Mouse (Mus musculus): ENCODE measurements around the gene Ubr4.
A peak's percentile ranks its signal among the peaks of the same experiment; 100 is the strongest.
"Not testable (repeated sequence)": the region's sequence is repeated elsewhere in the genome, so short reads cannot be mapped to it uniquely, and the experiment has no call there.

Ubr4 gene

DNA sequence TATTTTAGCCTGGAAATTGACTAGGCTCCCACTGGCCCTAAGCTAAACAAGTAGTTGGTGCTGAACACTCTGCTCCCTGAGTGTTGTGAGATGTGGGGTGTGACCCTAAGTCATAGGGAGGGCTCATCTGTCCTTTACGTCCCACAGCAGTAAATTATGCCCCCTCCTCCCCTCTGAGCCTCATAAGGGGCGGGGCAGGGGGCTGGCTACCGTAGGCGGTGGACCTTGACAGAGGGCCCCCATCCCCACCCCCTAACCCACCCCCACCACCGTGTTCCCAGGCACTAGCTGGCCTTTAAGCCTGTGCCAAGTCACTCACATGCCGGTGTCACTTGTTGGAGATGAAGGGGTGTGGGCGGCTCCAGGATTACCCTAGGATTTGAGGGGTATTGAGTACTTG is 132.1 kb downstream of the Ubr4 start:
- DNase-seq (ENCODE audit: low spot score in 2 of 2) = no peak

DNA sequence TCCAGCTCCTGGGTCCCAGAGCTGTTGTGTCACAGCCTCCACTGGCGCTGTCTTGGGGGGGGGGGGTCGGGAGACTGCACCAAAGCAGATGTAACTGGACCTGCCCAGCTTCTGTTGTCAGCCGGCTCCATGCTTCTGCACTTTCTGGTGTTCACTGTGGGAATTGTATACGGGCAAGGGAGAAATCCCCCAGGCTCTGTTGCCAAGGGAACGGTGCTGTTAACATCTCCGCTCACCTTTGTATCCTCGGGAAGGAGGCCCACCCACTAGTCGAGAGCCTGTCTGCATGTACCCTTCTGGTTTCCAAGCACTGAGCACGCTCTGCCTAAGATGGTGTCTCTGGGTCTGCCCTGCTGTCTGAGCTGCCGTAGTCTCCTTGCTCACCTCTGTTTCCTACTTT is 134.7 kb downstream of the Ubr4 start:
- DNase-seq (ENCODE audit: low spot score in 2 of 2) = no peak

DNA sequence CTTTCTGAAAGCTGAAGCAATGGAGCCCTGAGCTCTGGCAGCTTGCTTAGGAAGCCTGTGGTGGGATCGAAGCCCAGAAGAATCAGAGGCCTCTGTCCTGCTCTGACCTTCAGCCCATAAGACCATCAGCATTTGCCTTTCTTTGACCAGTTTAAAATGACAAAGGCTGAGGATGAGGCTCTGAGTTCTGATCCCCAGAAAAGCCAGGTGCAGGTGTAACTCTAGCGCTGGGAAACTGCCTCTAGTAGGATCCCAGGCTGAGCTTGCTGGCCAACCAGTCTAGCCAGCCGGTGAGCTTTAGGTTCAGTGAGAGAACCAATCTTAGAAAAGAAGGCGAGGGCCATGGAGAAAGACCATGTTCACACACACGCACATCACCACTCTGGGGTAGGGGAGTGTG is 135.9 kb downstream of the Ubr4 start:
- DNase-seq (ENCODE audit: low spot score in 2 of 2) = no peak

DNA sequence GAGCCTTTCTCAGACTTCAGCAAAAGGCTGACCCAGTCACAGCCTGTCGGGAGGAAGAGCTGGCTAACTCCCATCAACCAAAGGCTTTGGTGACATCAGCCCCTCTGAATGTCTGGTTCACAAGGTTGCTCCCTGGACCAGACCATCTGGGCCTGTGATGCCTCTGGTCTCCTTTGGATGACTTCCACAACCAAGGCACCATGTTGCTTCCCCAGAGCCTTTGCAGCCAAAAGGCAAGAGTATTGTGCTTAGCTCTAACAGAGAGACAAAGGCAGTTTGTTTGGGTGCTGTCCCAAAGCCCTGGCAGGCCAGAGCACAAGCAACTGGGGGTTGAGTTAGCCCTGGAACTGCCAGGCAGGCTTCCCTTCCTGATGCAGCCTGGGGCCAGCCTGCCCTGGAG is 137.5 kb downstream of the Ubr4 start:
- no peak for DNase-seq (ENCODE audit: low spot score in 2 of 2)

DNA sequence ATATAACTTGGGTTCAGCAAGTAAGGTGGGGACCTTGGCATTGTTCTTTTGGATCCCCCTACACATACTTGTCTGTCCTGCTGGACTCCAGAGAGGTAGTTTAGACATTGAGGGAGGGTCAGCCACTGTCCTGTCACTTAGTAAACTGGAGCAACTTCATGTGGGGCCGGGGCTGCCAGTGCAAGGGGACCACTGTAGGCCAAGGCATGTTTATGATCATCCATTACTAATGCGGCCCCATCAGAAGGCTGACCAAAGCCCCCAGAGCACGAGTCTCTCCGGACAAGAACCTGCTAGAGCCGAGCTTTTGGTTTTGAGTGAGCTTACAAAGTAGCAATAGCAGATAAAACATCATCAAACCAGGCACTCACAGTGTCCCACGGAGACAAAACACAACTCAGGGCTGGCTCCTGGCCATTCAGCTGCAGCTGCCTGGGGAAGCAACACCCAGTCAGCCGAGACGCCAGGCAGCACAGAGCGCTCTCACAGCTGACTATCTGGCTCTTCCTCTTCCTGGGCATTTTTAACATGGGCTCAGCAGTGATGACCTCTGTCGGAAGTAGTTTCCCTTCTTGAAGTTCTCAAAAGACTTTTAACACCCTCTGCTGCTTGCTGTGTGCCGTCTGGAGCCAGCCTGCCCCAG is 138.1 kb downstream of the Ubr4 start:
- peak in 1 of 2 experiments; percentile 36 for DNase-seq (ENCODE audit: low spot score in 2 of 2)

DNA sequence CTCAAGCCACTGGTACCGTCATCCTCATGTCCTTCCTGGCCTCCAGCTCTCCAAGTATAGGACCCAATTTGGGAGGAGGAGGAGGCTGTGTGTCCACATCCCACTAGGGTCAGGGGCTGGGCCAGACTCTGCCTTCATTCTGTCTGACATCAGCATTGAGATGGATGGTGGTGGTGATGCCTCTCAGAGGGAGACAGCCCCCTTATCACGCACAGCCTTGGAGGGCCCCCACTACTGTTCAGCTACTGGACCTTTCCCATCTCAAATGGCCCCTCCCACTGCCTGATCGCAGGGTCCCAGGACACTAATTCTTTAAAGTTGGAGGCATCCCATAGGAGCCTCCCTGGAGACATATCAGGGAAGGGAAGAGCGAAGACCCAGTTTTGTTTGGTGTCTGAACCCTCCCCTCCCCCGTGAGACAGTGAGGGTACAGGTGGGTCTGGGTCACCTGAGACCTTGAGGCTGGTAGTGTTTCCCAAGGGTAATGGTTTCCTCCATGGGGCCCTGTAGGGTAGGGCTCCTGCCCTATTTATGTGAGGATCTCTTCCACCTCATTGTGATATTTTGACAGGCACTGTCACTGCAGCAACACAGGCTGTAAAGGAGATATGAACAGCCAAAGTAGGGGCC is 139.2 kb downstream of the Ubr4 start:
- no peak for DNase-seq (ENCODE audit: low spot score in 2 of 2)

DNA sequence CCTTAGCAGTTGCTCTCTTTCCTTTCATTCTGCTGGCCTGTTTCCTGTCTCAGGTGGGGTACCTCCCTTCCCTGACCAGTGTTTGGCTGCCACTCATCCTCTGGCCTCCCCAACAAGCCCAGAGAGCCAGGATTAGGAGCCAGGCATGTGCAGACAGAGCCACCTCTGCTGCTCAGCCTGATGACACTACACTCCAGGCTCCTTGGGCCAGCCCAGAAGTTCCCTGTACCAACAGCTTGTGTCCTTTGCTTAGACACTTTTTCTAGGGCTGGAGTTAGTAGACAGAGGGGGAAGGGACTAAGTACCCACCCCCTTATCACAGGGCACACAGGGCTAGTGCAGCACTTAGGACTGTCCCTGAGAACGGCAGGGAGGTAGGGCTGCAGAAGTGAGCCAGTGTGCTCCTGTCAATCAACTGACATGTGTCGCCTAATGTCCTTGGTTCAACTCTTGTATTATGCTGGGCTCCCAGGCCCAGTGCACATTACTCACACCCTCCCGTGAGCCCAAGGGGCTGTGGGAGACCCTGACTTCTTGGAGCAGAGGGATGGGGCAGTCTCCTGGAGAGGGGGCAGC is 139.9 kb downstream of the Ubr4 start:
- DNase-seq (ENCODE audit: low spot score in 2 of 2) = no peak

DNA sequence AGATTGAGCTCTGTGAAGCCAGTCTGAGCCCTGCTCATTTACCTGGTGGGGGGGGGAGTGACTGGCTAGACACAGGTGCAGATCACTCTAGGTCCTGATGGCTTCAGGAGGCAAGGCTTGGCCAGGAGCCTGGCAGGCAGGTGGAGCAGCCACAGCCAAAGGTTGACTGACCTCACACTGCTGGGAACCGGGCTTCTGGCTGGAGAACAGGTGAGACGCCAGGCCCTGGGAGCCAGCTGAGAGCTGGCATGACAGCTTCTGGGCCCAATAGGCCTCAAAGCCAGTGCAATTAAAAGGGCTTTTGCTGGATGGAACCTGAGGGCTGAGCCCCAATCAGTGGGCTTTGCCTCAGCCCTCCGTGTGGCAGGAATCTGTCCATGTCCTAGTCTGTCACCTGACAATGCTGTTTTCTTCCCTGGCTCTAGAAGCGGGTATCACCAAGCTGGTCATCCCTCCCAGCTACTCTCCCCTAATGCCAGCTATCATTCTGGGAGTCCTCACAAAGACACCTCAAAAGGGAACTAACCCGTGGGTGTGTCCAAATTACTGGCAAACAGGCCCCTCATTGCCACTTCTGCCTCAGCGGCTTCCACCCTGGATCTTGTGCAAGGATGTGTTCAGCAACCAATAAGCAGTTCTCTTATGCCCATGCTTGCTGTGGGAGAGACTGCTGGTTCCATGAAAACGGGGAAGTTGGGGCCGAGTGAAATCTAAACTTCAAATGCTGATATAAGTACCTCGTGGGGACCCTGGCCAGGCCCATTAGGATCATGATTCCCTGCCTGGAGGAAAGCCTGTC is 141.0 kb downstream of the Ubr4 start:
- no peak for DNase-seq (ENCODE audit: low spot score in 2 of 2)

DNA sequence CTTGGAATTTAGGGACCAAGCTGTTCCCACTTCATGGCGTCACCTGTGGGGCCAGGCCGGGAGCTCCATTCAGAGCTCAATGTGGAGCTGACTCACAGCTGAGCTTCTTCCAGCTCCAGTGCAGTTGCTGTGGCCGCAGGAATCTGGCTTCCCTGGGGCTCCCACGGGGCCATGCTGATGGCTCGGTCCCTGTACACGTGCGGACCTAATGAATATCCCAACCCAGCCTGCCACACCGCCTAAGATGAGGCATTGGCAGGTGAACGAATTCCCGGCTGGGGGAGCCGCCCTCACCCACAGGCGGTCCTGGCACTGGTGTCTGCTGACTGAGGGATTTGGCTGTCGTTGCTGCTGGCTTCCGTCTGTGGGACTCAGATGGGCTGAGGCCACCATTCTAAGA is 148.4 kb downstream of the Ubr4 start:
- DNase-seq (ENCODE audit: low spot score in 2 of 2) = no peak

DNA sequence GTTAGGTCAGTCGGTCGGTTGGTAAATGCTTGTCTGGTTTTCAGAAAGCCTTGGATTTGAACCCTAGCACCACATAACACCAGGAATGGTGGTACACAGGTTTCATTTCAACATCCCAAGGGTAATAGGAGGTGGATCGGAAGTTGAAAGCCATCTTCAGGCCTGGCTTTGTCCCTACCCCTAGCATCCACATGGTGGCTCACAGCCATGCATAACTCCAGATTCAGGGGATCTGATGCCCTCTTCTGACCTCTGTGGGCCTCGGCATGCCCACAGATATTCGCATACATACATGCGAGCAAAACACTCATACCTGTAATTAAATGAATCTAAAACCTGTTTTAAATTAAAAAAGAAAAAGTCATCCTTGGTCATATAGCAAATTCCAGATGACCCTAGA is 149.3 kb downstream of the Ubr4 start:
- DNase-seq (ENCODE audit: low spot score in 2 of 2) = no peak

DNA sequence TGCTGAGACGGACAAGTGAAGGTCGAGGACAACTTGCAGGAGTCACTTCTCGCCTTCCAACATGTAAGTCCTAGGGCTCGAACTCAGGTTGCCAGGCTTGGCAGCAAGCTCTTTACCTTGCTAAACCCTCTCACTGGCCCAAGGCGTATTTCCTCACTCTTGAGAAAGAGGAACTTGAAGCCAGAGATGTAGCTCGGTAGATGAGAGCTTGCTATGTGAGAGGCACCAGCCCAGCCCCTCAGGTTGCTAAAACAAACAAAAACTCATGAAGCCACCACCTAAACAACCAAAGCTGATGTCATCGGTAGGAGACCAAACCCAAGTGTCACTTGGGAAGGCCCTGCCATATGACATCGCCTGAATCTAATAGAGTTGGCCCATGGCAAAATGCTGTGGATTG is 151.5 kb downstream of the Ubr4 start:
- DNase-seq (ENCODE audit: low spot score in 2 of 2) = no peak

DNA sequence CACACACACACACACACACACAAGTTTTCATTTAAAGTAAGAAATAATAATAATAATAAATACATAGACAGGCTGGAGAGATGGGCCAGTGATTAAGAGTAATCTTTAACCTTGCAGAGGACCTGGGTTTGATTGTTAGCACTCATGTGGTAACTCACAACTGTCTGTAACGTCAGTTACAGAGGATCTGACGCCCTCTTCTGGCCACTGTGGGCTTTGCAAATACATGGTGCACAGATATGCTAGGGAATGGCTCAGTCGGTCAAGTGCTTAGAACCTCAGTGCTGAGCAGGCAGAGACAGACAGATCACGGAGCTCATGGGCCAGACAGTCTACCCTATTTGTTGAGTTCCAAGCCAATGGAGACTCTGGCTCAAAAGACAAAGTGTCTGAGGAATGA is 153.3 kb downstream of the Ubr4 start:
- no peak for DNase-seq (ENCODE audit: low spot score in 2 of 2)

DNA sequence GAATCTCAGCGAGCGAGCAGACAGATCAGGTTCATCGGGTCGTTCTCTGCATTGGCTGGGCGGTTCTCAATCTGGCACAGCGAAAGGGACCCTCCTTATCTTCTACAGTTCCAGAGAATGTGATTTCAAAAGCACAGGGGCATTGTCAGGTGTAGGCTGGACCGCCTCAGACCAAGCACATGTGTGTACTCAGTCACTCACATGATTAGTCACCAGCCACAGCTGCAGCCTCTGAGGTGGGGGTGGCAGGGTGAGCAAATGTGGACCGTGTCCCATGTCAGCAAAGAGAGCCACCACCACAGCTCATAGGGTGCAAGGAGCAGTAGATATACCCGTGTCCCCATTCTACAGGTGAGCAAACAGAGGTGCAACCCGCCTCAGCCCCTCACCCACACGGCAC is 154.3 kb downstream of the Ubr4 start:
- no peak for DNase-seq (ENCODE audit: low spot score in 2 of 2)

DNA sequence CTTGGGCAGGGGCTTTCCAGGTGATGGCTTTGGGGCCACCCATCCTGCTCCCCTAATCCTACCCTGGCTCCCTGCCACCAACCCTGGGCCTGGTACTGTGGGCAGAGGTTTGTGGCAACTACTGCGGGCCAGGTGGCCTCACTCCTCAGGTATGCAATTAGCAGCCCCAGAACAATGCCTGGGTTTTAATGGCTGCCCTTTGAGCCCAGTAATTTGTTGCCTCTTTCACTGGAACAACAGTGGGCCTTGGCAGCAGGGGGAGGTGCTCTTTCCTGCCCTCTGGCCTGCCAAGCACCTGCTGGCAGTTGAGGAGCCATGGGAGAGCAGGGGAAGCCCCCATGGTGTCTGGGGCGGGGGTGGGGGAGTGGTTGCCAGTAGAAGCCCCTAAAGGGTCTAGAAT is 156.7 kb downstream of the Ubr4 start:
- no peak for DNase-seq (ENCODE audit: low spot score in 2 of 2)

DNA sequence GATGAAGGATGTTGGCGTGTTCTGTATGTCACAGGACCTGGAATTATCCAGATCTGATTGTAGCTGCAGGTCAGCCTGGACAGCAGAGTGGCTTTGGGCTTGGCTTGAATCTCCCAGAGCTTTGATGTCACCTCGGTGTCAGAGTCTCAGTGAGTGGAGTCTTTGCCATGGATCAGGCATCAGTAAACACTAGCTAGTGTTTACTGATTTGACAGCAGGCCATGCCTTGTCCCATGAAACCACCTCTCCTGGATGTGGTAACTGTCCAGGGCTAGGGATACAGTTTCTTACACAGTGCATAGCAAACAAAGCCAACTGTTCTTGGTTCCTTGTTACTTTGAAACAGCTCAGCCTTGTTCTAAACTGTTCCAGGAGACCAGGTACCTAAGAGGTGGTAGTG is 159.1 kb downstream of the Ubr4 start:
- no peak for DNase-seq (ENCODE audit: low spot score in 2 of 2)

DNA sequence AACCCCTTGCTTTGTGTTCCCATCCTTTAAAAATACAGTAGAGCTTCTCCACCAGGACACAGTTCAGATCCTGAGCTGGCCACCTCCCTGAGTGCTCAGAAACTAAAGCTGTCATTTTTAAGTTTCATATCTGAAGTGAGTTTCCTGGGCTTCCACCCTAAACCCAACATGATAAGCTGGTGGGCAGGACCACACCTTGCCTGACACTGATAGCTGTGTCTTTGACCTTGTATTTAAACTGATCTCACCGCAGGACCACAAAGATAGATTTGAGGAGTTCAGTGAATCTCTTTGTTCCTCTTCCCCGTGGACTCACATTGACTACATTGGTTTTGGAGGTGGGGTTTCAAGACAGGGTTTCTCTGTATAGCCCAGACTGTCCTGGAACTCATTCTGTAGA is 160.6 kb downstream of the Ubr4 start:
- DNase-seq (ENCODE audit: low spot score in 2 of 2) = no peak

DNA sequence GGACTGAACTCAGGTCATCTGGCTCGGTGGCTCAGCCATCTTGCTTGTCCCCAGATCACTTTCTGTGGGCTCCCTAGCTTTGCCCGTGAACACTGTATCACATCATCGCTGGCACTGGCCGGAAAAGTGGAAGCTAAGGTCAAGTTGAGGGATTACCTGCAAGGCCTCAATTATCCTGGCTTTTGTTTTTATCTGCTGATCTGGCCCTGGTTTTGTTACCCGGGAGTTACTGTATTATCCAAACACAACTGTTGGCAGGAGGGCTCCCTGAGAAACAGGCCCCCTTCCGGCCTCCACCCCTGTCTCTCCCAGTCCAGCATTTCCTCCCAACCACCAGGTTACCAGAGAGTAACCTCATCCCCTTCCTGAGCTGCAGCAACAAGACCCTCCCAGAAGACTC is 166.8 kb downstream of the Ubr4 start:
- no peak for DNase-seq (ENCODE audit: low spot score in 2 of 2)

DNA sequence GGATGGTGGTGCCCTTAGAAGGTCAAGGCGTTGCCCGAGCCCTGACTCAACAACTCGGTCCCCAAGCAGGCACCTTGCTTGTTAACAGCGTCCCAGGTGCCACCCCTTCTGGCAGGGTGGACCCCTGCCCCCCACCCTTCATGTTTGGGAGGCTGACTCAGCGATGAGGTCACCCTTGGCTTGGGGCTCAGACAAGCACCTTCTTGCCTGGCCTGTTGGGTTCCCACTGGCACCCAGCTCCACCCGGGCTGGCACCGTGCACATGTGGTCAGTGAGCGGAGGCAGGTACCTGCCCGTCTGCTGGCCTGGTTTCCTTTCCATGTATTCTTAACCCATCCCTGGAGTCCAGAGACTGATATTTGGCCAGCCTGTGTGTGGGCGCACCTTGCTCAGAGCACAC is 169.5 kb downstream of the Ubr4 start:
- DNase-seq (ENCODE audit: low spot score in 2 of 2) = no peak

DNA sequence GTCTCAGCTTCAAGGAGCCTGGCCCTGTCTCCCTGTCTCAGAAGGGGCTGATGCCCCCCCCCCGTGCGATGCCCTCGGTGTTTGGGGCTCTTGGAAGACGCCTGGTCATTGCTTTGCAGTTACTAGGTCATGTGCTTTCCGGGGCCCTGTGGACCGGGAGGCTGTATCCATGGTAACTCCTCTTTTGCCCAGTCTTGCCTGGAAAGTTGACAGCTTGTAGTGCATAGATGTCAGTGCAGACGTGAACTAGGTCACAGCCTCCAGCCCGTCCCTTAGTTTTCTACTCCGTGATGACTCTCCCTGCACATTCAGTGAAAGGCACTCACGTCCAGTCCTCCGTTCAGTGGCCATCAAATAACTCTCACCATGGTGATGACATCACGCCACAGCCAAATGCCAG is 174.1 kb downstream of the Ubr4 start:
- DNase-seq (ENCODE audit: low spot score in 2 of 2) = no peak

DNA sequence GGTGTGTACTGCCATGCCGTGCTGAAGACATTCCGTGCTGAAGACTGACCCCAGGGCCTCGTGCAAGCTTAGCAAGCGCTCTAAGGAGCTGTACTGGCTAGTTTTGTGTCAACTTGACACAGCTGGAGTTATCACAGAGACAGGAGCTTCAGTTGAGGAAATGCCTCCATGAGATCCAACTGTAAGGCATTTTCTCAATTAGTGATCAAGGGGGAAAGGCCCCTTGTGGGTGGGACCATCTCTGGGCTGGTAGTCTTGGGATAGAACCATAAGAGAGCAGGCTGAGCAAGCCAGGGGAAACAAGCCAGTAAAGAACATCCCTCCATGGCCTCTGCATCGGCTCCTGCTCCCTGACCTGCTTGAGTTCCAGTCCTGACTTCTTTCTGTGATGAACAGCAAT is 177.8 kb downstream of the Ubr4 start, which contains the start of gene Iffo2:
Iffo2 (plus strand) TSS at position 301 of the 400 bp plus-strand sequence.
- not testable (repeated sequence) for DNase-seq (ENCODE audit: low spot score in 2 of 2)

DNA sequence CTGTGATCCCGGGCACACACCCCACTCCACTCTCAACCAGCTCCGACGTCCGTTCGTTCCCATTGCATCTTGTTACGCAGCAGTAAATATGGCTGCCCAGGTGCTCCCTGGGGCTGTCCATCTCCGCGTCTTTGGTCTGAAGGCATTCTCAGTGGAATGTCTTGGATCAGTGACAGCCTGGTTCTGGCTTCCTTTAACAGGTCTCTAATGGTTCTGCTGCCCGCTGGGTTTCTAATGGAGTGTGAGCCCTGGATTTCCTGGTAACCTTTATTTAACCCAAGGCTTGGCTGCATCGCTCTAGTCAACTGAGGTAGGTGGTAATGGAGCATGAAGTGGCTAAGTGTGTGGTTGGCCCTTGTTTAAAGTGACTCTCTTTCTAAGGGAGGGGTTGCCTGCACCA is 179.7 kb downstream of the Ubr4 start:
- no peak for DNase-seq (ENCODE audit: low spot score in 2 of 2)

DNA sequence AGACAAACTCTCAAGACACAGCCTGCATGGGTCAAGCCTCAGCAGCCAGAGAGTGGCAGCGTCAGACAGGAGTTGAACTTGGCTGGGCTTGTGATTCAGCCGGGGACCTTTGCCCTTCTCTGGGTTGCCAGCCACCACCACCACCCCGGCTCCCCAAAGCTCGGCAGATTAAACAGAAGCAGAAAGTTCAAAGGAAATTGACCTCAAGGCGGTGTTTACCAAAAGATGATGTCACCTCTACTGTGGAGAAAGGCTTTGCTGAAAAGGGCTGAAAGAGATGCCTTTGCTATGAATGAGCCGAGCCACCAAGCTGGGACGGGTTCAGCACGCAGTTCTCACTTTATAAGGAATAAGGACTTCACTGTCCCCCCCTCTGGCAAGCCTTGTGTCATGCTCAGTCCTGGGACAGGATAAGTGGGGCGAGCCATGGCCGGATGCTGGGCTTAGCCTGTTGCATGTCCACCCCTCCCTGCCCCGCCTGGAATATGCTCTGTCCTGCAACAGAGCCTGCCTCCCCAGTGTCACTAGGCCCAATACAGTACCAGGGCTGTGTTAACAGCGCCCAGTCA is 182.8 kb downstream of the Ubr4 start:
- no peak for DNase-seq (ENCODE audit: low spot score in 2 of 2)
